Mouse (Mus musculus): ENCODE measurements around the gene Nkx2-3.

The Nkx2-3 gene

DNA sequence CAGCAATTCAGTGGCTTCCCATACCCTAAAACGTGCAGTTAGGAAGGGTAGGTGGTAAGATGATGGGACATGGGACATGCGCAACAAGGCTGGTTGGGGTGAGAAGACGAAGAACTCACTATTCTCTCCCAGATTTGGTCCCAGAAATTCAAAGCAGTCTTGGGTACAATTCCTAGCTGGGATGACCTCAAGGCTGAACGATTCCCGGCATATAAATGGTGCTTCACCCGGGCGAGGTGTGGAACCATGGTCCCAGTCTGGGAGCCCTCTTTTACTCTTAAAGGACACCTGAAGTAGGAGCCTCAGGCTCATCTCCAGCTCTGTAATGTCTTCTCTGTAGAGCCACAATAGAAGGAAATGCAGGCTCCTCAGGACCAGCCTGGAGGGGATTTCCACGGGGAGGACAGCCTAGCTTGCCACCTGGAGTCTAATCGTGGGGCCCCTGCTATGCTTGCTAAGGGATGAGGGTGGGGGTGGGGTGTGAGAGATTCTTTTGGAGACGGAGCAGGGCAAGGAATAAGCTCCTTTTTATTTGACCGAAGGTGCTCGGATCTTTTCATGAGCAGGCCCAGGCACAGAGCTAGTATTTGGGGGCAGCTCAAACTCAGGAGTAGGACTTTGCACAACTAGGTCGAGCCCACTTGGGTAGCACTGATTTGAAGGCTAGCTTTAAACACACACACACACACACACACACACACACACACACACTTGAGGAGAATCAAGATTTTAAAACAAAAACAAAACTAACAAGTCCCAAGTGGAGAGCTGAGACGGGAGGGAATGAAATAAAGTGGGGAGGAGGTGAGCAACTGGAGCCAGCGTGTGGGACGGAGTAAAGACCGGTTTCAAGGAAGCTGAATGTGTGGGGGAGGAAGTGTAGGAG is 6.2 kb upstream of the Nkx2-3 start:
- DNase-seq, result no peak

GRCm38 (mm10) chr19:43606552-43607530 is 5.3 kb upstream of the Nkx2-3 start:
- no peak for DNase-seq

GRCm38 (mm10) chr19:43607842-43608680 is 4.1 kb upstream of the Nkx2-3 start:
- DNase-seq, result no peak

- DNase-seq, result no peak
Observed at GRCm38 (mm10) chr19:43608711-43609457, 3.2 kb upstream of the Nkx2-3 start.

DNA sequence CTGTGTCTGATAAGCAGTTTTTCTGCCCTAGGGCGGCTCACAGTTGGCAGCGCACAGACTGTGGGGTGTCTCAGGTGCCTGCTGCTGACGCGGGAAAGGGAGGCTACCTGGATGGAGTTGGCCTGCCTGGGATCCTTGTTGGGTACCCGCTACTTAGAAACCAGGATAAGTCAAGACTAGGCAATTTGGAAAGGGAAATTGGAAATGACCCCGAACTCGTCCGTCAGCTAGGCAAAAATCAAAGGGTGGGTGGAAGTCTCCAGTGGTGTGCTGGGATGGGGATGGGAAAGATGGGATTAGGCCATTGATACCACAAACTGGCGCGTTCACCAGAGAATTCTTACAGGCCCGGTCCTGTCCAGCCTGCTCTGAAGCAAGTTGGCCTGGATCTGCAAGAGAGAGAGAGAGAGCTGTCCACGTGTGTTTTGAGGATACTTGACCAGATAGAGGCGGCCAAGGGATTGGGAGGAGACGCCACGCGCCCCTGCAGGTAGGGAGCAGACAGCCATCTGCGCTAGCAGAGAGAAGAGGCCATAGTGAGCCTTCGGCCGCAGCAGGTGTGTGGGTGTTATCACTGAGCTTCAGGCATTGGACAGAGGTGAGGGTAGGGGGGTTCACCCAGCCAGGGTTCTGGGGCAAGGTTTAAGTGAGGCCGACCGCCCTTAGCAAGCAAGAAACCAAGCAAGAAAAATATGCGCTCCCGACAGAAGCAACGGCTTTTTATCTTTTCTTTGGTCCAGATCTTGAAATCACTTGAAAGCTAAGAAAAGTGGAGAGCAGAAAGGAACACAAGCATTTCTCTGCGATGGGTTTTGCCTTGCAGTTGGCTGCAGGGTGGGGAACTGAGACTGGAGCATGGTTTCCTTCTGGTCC is 2.4 kb upstream of the Nkx2-3 start:
- no peak for DNase-seq

- DNase-seq, result no peak
Observed at GRCm38 (mm10) chr19:43610341-43610848, 1.7 kb upstream of the Nkx2-3 start.

GRCm38 (mm10) chr19:43611110-43611509 is 1.0 kb upstream of the Nkx2-3 start:
- no peak for DNase-seq

DNA sequence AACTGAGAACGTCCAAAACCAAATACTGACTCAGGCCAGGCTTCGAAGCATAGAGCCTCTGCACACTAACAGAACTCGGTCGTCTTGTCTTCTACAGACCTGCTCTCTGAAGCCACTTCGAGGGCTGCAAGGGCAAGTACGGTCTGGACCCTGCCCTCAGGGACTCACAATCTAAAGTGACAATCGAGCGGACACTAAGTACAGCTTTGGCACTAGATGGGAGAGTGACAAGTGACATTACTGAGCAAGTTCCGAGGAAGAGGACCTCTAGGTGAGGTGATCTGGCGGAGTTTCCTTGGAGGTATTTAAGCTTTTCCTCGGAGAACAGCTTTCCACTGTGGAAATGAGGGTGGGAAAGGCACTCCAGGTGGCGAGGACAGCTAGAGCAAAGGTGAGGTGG is 564 bp upstream of the Nkx2-3 start:
- no peak for DNase-seq

DNA sequence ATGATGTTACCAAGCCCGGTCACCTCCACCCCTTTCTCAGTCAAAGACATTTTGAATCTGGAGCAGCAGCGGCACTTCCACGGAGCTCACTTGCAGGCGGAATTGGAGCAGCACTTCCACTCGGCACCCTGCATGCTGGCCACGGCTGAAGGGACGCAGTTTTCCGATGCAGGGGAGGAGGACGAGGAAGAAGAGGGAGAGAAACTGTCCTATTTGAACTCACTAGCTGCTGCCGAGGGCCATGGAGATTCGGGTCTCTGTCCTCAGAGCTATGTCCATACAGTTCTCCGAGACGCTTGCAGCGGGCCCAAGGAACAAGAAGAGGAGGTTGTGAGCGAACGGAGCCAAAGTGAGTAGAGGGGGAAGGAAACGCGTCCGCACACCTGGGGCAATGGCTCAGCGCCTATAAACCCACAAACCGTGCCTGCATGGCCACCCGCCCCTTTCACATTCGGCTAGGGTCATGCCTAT is 411 bp downstream of the Nkx2-3 start:
- no peak for DNase-seq

- no peak for DNase-seq
Observed at GRCm38 (mm10) chr19:43613293-43614130, 1.4 kb downstream of the Nkx2-3 start.

DNA sequence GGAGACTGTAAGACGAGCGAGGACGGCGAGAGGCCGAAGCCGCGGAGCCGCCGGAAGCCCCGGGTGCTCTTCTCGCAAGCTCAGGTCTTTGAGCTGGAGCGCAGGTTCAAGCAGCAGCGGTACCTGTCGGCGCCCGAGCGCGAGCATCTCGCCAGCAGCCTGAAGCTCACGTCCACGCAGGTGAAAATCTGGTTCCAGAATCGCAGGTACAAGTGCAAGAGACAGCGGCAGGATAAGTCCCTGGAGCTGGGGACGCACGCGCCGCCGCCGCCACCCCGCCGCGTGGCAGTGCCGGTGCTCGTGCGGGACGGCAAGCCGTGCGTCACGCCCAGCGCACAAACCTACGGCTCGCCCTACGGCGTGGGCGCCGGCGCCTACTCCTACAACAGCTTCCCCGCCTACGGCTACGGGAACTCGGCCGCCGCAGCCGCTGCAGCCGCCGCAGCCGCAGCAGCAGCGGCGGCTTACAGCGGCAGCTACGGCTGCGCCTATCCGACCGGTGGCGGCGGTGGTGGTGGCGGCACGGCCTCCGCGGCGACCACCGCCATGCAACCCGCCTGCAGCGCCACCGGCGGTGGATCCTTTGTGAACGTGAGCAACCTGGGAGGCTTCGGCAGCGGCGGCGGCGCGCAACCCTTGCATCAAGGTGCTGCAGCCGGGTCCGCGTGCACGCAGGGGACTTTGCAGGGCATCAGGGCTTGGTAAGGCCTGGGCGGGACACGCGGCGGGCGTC is 2.4 kb downstream of the Nkx2-3 start:
- no peak for DNase-seq

DNA sequence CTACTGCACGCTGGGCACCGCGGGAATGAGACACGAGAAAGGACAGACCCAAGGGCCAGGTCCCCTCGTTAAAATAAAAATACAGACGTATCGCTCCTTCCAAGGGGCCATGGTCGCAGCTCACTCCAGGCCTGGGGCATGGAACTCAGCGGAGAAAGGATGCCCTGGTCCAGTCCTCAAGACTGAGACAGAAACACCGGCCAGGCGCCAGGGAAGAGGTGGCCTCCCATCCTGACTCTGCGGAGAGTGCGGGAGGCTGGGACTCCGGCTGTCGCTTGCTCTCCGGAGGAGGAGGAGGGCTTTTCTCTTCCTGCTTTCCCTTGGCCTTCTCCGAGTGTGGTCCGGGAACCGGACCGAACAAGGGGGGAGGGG is 2.9 kb downstream of the Nkx2-3 start:
- no peak for DNase-seq

DNA sequence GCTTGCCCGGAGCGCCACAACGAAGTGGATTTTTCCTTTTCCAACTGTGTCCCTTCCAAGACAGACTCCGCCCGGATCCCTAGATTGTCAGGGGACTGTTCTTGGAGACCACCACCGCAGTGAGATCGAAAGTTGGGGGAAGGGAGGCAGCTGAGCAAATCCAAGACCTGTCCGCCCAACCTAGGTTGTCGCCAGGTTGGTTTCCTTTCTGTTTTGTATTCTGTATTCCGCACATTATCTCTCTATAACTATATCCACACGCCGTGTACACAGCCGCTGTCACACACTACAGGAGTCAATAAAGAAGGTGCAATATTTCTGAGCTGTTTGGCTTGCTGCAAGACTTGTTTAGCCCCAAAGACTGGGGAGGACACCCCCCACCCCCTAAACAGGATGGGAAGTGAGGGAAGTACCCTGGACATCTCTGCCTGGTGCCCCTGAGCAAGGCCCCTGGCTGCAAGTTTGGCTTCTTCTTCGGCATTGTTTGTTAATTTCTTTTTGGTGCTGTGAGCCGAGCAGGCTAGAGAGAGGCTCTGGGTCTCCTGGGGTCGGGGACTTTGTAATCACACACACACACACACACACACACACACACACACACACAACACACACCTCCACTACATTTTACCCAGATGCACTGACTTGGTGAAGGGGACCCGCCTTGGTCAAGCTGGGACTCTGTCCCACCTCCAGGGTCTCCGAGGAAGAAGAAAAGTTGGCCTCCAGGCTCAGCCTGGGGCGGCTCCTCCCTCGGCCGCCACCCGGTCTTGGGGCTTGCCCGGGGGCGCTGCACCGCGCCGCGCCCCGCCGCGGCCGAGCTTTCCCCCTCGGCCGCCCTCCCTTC is 3.7 kb downstream of the Nkx2-3 start:
- DNase-seq, result no peak

GRCm38 (mm10) chr19:43616415-43616861 is 4.3 kb downstream of the Nkx2-3 start:
- no peak for DNase-seq

- no peak for DNase-seq
Observed at GRCm38 (mm10) chr19:43616889-43617288, 4.8 kb downstream of the Nkx2-3 start.

GRCm38 (mm10) chr19:43617761-43618349 is 5.7 kb downstream of the Nkx2-3 start:
- DNase-seq, result no peak

GRCm38 (mm10) chr19:43618505-43619030 is 6.4 kb downstream of the Nkx2-3 start:
- DNase-seq, result no peak

All from thymus, adult 18-20 months (tissue).